Mouse (Mus musculus): ENCODE results near the gene Deaf1.

Deaf1 gene

DNA sequence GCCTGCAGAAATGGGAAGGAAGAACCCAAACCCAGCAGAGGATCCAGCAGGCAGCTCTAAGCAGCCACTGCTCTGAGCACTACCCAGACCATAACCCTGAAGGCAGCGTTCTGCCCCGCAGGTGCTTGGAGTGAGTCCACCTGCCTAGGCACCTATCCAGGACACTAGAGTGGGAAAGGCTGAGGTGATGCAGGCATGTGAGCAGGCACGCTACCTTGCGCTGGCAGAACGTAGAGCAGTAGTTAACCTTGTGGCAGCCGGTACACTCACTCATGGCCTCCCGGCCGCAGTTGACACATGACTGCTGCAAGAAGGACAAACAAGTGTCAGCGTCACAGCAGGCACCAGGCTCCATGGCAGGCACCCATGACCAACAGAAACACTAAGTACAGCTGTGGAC, 26.1 kb downstream of the Deaf1 start:
- intact Hi-C loops (cut with DNase I): no loop called here

GRCm38 (mm10) chr7:141299175-141299574, 28.3 kb downstream of the Deaf1 start:
- intact Hi-C loops (cut with DNase I): no loop called here

- intact Hi-C loops (cut with DNase I): no loop called here
These were observed 29.4 kb downstream of the Deaf1 start for GRCm38 (mm10) chr7:141297926-141298650.

GRCm38 (mm10) chr7:141294479-141294878, 33.0 kb downstream of the Deaf1 start:
- intact Hi-C loops (cut with DNase I): no loop called here

- intact Hi-C loops (cut with DNase I): no loop called here
These were observed 33.5 kb downstream of the Deaf1 start for GRCm38 (mm10) chr7:141293852-141294471.

DNA sequence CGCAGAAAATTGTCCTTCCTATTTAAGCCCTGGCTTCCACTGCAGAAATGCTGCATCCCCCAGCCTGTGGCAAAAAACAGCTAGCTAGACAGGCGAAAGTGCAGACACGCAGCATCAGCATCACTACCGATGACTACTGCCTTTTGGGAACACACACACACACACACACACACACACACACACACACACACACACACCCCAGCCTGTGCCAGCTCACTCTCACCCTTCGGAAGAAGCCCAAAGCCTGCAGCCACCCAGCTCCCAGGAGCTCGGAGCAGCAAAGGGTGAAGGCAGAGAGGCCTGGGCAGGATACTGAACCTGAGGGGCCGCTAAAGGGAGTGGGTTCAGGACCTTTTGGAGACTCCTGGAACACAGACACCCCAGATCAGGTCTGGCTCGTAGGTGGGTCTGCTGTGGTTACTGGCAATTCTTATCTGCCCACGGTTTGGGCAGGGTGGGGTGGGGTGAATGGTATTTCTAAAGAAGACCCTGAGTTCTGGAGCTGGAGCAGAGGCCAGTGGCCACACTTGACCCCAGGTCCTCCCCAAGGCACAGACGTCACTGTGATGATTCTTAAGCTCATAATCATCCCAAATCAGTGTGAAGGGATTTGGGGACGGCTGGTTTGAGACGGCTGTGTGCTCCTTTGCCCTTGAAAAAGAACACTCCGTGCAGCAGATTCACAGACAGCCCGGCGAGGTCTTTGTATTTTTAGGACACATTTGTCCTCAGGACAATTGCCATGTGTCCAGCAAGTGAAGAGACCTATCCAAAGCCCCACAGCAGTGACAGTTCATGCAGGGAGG, 34.7 kb downstream of the Deaf1 start:
- intact Hi-C loops (cut with DNase I): no loop called here

GRCm38 (mm10) chr7:141291921-141292582, 35.4 kb downstream of the Deaf1 start, which contains the start of gene Drd4:
Drd4 (plus strand) TSS chr7:141292006.
- intact Hi-C loops (cut with DNase I): no loop called here

GRCm38 (mm10) chr7:141288042-141288441, 39.4 kb downstream of the Deaf1 start:
- intact Hi-C loops (cut with DNase I): no loop called here

GRCm38 (mm10) chr7:141282756-141283155, 44.7 kb downstream of the Deaf1 start:
- intact Hi-C loops (cut with DNase I): no loop called here

DNA sequence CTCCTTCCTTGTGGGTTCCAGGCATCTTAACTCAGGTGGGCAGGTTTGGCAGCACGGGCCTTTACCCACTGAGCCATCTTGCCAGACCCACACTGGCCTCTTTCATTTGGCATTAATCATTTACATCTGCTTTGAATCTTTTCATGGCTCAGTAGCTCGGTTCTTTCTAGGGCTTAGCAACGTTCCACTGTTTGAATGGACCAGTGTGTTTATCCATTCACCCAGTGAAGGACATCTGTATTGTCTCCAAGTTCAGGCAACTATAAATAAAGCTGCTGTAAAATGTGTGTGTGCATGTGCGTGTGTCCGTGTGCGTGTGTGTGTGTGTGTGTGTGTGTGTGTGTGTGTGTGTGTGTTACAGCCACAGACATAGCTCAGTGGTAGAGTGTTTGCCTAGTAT, 46.0 kb downstream of the Deaf1 start:
- intact Hi-C loops (cut with DNase I): no loop called here

DNA sequence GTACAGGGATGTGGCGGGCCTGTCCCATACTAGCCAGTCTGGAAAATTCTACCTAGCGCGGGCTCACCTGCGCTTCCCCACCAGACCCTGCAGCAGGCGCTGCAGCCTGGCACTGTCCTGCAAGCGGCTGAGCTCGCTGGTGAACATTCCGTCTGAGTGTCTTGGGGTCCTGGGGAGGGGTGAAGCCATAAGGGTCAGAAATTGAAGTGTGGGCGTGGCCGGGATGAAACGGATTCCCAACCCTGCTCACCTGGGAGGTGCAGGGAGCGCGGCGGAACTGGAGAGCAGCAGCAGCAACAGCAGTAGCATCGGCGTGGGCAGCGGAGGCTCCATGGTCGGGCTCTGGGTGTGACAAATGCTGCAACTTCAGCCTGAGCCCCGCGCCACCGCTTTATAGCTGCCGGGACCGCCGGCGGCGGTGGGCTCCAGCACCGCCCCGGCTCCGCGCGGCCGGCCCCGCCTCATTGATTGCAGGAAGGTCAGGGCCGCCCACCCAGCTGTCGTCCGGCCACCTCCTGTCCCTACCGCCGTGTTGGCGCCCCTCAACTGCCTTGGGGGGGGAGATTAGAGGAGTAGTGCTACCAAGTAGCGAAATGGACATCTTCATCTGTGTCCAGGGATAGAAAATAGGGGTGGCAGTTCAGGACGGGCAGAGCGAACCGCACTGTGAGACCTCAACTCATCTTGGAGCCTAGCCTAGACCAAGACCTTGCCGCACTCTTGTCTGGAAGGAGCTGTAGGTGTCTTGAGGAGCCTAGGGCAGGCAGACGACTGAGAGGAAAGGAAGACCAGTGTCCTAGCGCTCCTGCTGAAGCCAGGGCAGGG, 48.5 kb downstream of the Deaf1 start, which contains the start of gene Sct:
Gene Sct (minus strand): TSS at position 368 of the 825 bp plus-strand sequence.
- intact Hi-C loops (cut with DNase I): loop anchor here (5.0 kb wide), 1 partner anchor 38 kb away; no protein-coding TSS in a partner anchor

DNA sequence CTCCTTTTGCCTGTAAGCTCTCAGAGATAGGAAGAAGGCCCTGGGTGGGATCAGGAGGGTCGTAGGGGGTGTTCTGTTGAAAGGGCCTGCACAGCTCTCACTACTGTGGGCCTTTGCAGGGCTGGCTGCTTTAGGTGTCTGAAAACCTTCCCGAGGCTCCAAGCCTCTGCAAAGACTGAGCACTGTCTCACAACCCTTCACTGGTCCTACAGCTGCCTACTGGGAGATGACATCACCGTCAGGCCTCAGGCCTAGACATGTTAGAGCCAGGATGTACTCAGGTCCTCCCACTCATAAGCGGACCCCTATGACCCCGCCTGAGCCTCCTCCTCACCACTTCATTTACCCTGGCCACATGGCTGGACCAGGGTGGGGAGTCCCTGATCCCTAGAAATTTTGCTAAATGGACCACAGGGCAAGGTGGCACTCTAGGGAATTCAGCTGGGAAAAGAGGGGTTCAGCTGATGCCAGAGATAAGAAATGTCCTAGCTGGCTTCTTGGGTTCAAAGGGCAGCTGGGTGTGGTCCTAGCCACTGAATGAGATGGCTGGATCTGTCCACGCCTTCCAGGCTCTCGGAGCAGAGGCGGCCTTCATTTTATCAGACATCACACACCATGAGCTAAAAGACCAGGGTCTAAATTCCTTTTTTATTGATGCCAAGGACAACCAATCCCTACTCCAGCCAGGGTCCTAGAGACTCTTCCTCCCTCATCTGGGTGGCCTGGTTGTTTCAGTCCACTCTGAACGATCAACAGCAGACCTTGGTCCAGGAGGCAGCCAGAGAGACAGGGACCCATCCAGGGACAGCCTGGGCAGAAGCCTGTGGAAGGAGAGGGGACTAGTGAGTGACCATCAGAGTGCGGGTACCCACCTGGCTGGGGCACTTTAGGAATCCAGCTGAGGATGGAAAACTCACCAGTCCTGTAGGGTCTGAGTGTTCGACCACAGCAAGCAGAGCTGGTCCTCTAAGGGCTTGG, 49.5 kb downstream of the Deaf1 start:
- intact Hi-C loops (cut with DNase I): loop anchor here (5.0 kb wide), 1 partner anchor 39 kb away; no protein-coding TSS in a partner anchor

DNA sequence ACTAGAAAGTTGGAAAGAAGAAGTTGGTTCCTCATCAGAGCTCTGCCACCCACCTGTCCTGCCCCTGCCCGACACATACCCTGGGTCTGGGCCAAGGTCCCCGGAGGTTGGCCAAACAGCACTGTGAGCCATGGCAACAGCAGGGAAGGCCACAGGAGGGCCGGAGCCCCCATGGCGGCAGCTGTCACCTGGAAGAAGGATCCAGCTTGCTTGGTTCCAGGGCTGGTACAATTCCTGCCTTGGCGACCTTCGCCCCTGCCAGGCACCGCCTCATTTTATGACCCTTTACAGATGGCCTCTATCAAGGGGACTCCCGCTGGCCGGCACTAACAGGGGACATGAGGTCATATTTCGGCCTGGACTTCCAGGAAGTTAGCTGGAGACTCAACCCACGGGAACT, 50.9 kb downstream of the Deaf1 start, which contains the start of gene Cdhr5:
Gene Cdhr5 (minus strand): TSS at position 241 of the 400 bp plus-strand sequence.
- intact Hi-C loops (cut with DNase I): loop anchor here (5.0 kb wide), 1 partner anchor 41 kb away; no protein-coding TSS in a partner anchor

GRCm38 (mm10) chr7:141275356-141275755, 52.1 kb downstream of the Deaf1 start:
- intact Hi-C loops (cut with DNase I): loop anchor here (5.0 kb wide), 1 partner anchor 42 kb away; no protein-coding TSS in a partner anchor

DNA sequence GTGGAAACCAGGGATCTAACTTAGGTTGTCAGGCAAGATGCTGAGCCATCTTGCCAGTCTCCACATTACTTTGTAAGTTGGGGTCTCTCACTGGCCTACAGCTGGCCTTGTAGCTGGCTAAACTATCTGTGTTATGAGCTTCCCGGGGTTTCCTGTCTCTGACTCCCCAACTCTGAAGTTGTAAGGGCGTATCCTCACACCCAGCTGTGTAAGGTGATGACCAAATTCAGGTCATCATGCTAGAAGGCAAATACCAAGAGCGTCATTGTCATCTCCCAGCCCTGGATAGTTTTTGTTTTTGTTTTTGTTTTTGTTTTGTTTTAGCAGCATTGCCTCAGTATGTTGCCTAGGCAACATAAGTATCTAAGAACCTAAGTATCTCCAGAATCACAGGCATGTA, 56.9 kb downstream of the Deaf1 start:
- intact Hi-C loops (cut with DNase I): no loop called here

GRCm38 (mm10) chr7:141269273-141269545, 58.3 kb downstream of the Deaf1 start:
- intact Hi-C loops (cut with DNase I): loop anchor here (10.0 kb wide), 1 partner anchor 96 kb away; no protein-coding TSS in a partner anchor

GRCm38 (mm10) chr7:141268466-141269272, 58.8 kb downstream of the Deaf1 start:
- intact Hi-C loops (cut with DNase I): loop anchor here (10.0 kb wide), 1 partner anchor 96 kb away; no protein-coding TSS in a partner anchor
